Mouse (Mus musculus) G1E (cell line): ENCODE results near the gene Zdhhc17. TPM values are rescaled to one million over a fixed set of nuclear protein-coding genes. Genes with fewer than 3 reads are reported as not detected.

Source experiments
- ATAC-seq: 2 replicates; pipeline ENCODE4 v1.8.0; 2016; ENCODE audit warnings: mild to moderate bottlenecking; ENCODE audit not compliant: insufficient number of reproducible peaks, poor library complexity, low FRiP score, severe bottlenecking; ENCODE audit errors: extremely low read depth
- DNase-seq: peaks from one replicate; pipeline ENCODE4 v3.0.0; 2012; ENCODE audit warnings: low spot score
- H3K27me3 ChIP-seq: 2 replicates; pipeline ENCODE4 v1.6.1; 2012; ENCODE audit warnings: mild to moderate bottlenecking, low read length, inconsistent platforms; ENCODE audit not compliant: insufficient read depth
- H3K36me3 ChIP-seq: replicated peaks from 2 replicates; pipeline ENCODE3; 2012; ENCODE audit warnings: mild to moderate bottlenecking, inconsistent platforms
- H3K4me1 ChIP-seq: 2 replicates; pipeline ENCODE4 v1.6.1; 2012; ENCODE audit warnings: low read depth, low read length, inconsistent platforms, mixed read lengths; ENCODE audit not compliant: insufficient read depth
- H3K4me3 ChIP-seq: 2 replicates; pipeline ENCODE4 v1.5.1; 2012; ENCODE audit warnings: low read depth, mild to moderate bottlenecking, inconsistent platforms, low read length, moderate library complexity, mixed read lengths
- H3K9me3 ChIP-seq: replicated peaks from 2 replicates; pipeline ENCODE4 v1.6.1; 2012; ENCODE audit warnings: inconsistent platforms
- CTCF ChIP-seq: IDR thresholded peaks from 2 replicates; pipeline ENCODE4 v1.5.1; 2012; ENCODE audit warnings: low read depth, low read length, inconsistent platforms, mixed read lengths
- GATA1 ChIP-seq: IDR thresholded peaks from 2 replicates; pipeline ENCODE4 v1.6.1; 2012; ENCODE audit warnings: borderline replicate concordance, low read length, inconsistent platforms, mixed read lengths
- GATA2 ChIP-seq: IDR thresholded peaks from 2 replicates; pipeline ENCODE4 v1.6.1; 2012; ENCODE audit warnings: low read depth, low read length, inconsistent platforms, borderline replicate concordance
- POLR2AphosphoS5 ChIP-seq: IDR thresholded peaks from 2 replicates; pipeline ENCODE4 v1.6.1; 2012; ENCODE audit warnings: low read depth, low read length, inconsistent platforms; ENCODE audit not compliant: insufficient replicate concordance
- TAL1 ChIP-seq: conservative IDR thresholded peaks from 2 replicates; pipeline ENCODE4 v1.6.1; 2012; ENCODE audit warnings: low read depth, low read length, inconsistent platforms, mixed read lengths
- polyA plus RNA-seq: library from polyadenylated mRNA; stranded (reverse); fragments of >175 nt; gene quantifications from 2 replicates; pipeline ENCODE4 v1.2.3, GENCODE M21; 2012
- total RNA-seq, 2 experiments: library from RNA; stranded (forward) in 1 of 2; stranded (reverse) in 1 of 2; fragments of 200-1000 nt in 1 of 2; fragments of >200 nt in 1 of 2; fragmentation: Nextera tagmentation in 1 of 2; gene quantifications; 2 replicates each; pipeline ENCODE4 v1.2.3; 2014 to 2017

Zdhhc17 gene
- total and polyA plus RNA-seq, 3 experiments, result 1.5 to 102 (median 70.0) TPM

GRCm38 (mm10) chr10:110916666-110917344 is 93.1 kb downstream of the Zdhhc17 start:
- H3K36me3 ChIP-seq, result no peaks in the 10 kb centered on the region
- TF ChIP-seq GATA2 (no peak), POLR2AphosphoS5 (no peak), CTCF (no peak), GATA1 (no peak), TAL1 (no peak)

GRCm38 (mm10) chr10:110903862-110904261 is 106.1 kb downstream of the Zdhhc17 start:
- H3K27me3 ChIP-seq, result no peaks in the 10 kb centered on the region
- no peak overlapping the region for H3K4me3 ChIP-seq
- no peak for DNase-seq
- ATAC-seq, result no peak
- H3K4me1 ChIP-seq, result no peaks in the 10 kb centered on the region
- TF ChIP-seq CTCF (no peak), POLR2AphosphoS5 (no peak), GATA2 (no peak)
- H3K36me3 ChIP-seq, result no peaks in the 10 kb centered on the region
- H3K9me3 ChIP-seq, result no peaks in the 10 kb centered on the region

More at GRCm38 (mm10) chr10:110916666-110917344, 93.1 kb downstream of the Zdhhc17 start:
- no peaks in the 10 kb centered on the region for H3K4me1 ChIP-seq
- H3K4me3 ChIP-seq, result no peak overlapping the region
- H3K9me3 ChIP-seq, result peaks cover 2% of the 10 kb centered on the region; the same call in 1 of the 2 replicates
- no peak for ATAC-seq
- peaks cover 8% of the 10 kb centered on the region; the same call in 1 of the 2 replicates for H3K27me3 ChIP-seq
- DNase-seq, result no peak

GRCm38 (mm10) chr10:110899744-110900501 is 110.0 kb downstream of the Zdhhc17 start:
- no peak for DNase-seq
- H3K36me3 ChIP-seq, result no peaks in the 10 kb centered on the region
- no peaks in the 10 kb centered on the region for H3K4me1 ChIP-seq
- ATAC-seq, result no peak
- H3K27me3 ChIP-seq, result no peaks in the 10 kb centered on the region; the same call in 1 of the 2 replicates
- no peak overlapping the region for H3K4me3 ChIP-seq
- TF ChIP-seq POLR2AphosphoS5 (no peak), TAL1 (no peak), CTCF (no peak), GATA2 (no peak), GATA1 (no peak)
- no peaks in the 10 kb centered on the region for H3K9me3 ChIP-seq

Other genes starting within 250 kb of the Zdhhc17 start
- gene Csrp2, start 90.4 kb downstream of the Zdhhc17 start, total RNA-seq (2014; fragmentation: Nextera tagmentation), result not detected in 2 replicates
- 0.44 TPM in 1 of 2 replicates, not detected in the other for gene Csrp2, start 90.4 kb downstream of the Zdhhc17 start, total RNA-seq (2017)
- not detected in 2 replicates for gene Csrp2, start 90.4 kb downstream of the Zdhhc17 start, polyA plus RNA-seq
- gene Osbpl8, start 154.6 kb upstream of the Zdhhc17 start, total RNA-seq (2014; fragmentation: Nextera tagmentation), result 69.9 and 70.9 TPM in 2 replicates
- gene Osbpl8, start 154.6 kb upstream of the Zdhhc17 start, total RNA-seq (2017), result 449 and 517 TPM in 2 replicates
- 7.2 and 8.4 TPM in 2 replicates for gene Osbpl8, start 154.6 kb upstream of the Zdhhc17 start, polyA plus RNA-seq